Mouse (Mus musculus) adipocyte (in vitro differentiated cells): Measurements from ENCODE around the gene Rgl2.
"Not testable (repeated sequence)": the region's sequence is repeated elsewhere in the genome, so short reads cannot be mapped to it uniquely, and the experiment has no call there.

Source experiments
- DNase-seq: peaks from one replicate; pipeline ENCODE4 v3.0.0-alpha.2; 2016; ENCODE audit warnings: low spot score

Rgl2 gene

GRCm38 (mm10) chr17:33948090-33948904 is 19.0 kb downstream of the Rgl2 start:
- DNase-seq = no peak

DNA sequence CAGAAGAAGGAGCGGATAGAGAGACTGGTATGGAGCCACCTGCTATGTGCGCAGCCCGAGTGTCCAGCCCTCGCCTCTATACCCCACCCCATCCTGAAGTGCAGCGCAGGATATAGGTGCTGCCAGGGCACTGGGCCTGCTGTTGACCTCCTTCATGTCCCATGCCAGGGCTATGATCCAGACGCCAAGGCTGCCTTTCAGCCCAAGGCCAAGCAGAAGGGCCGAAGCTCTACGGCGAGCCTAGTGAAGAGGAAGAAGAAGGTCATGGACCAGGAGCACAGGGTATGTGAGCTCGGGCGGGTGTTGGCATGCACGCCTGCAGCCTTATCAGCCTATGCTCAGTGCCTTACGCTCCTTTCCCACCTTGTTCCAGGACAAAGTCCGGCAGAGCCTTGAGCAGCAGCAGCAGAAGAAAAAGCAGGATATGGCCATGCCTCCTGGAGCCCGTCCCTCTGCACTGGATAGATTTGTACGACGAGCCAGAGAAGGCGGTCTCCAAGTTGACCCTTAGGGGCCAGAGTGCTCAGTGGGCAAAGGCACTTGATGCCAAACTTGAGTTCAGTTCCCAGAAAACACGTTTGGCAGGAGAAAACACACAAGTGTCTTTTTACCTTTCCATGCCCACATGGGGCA is 19.7 kb downstream of the Rgl2 start:
- DNase-seq = no peak

- no peak for DNase-seq
These were observed 20.8 kb downstream of the Rgl2 start for GRCm38 (mm10) chr17:33950131-33950625.

DNA sequence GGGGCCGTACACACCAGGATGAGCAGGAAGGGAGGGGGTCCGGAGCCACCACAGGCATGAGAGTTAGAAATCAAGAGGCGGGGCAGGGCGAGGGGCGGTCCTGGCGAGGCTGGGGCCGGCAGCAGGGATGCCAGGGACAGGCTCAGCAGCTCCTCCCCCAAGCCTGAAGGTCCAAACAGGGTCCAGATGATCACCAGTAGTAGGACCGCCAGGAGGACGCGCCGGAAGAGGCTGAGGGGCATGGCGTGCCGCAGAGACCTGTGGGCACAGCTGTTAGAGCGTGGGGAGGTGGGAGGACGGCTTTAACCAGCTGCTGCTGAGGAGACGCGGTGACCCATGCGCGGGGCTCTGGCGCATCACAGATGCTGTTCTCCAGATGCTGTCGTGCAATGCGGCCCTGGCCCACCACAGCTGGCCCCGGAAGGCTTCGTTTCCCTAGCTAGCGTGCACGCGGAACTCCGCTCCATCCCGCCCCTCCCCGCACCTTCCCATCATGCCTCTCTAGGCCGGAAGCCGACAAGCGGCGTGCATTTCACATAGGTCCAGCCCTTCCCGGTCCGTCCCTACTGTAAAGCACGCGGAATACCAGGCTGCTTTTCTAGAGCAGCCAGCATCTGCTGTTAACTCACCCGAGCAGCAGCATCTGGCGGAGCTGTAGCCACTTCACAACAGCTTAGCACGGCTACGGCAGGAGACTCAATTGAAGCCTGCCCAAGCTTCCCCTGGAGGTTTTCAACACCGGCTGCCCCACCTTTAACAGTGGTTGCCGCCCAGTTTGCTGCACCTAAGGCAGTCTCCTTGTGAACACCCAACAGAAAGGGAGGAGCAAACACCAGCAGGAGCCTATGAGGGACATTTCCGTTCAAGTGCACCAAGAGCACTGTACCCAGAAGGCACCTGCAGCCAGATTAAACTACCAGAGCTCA is 21.9 kb downstream of the Rgl2 start, which contains the start of gene B3galt4:
Gene B3galt4 (minus strand): TSS at position 468 of the 926 bp plus-strand sequence.
- peak; percentile 93 for DNase-seq

GRCm38 (mm10) chr17:33952015-33952414 is 22.7 kb downstream of the Rgl2 start:
- DNase-seq = not testable (repeated sequence)

- DNase-seq = no peak
These were observed 23.5 kb downstream of the Rgl2 start for GRCm38 (mm10) chr17:33952879-33953278.

DNA sequence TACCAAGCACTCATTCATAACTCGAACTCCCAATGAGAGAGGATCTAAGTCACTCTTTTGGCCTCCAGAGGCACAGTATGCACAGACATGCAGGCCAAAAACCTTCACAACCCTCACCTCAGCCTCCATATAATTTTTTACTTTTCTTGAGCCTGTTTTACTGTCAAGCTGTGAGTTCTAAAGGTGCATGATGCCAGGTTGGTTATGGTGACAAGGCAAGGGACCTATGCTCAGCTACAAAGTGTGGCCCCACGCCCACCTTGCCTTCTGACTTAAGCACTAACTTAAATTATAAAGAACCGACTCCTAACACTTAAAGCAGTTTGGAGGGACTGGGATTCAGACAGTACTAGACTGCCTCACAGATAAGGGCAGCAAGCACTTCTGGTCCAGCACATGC is 24.0 kb downstream of the Rgl2 start:
- no peak for DNase-seq

- no peak for DNase-seq
These were observed 24.7 kb downstream of the Rgl2 start for GRCm38 (mm10) chr17:33953961-33954565.

GRCm38 (mm10) chr17:33954646-33955554 is 25.6 kb downstream of the Rgl2 start:
- DNase-seq = peak; percentile 62

DNA sequence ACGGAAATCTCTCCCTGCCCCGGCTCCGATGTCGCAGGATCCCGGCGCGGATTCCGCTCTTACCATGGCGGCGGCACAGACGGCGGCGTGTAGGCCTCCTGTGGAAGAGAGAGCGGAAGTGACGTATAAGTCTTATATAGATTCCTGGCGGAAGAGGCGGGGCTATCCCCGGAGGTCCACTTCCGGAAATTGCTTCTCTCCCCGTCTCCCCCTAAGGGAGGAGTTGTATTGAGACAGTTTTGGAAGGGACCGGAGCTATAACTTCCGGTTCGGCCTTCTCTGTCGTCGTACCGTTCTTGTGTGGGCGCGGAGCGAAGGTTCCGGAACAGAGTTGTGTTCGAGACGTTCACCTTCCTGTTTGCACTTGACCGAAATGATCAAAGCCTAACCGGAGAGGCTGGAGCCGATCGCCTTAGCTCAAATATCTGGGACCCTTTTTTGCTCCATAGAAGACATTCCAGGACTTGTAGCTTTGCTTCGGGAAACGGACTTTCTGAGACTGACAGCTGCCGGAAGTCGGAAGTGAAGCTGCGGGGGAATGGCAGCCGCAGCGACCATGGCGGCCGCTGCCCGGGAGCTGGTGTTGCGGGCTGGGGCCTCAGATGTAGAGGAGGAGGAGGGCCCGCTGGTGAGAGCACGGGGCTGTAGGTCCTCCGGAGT is 26.3 kb downstream of the Rgl2 start, which contains the start of the genes Vps52 and Rps18:
Gene Vps52 (plus strand): TSS at position 258 of the 660 bp plus-strand sequence.
Gene Rps18 (minus strand): TSS at position 447 of the 660 bp plus-strand sequence.
- peak; percentile 97 for DNase-seq

GRCm38 (mm10) chr17:33956336-33956735 is 27.0 kb downstream of the Rgl2 start:
- DNase-seq = no peak

DNA sequence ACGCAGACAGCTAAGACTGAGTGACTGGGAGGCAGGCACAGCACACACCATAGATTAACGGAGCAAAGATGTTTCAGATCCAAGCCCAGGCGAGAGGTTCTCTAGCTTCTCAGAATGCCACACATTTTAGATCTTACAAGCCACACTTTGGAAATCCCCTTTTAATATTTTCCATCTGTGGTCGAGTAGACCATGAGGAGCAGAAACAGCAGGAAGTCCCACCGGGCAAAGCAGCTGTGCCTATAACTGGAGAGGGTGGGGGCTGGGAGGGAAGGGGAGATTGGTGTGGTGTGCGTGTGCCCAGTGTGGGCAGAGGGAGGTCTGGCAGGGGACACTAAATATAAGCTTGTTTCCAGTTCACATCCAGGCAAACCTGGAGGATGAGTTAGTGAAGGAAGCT is 28.1 kb downstream of the Rgl2 start:
- DNase-seq = no peak

GRCm38 (mm10) chr17:33958451-33958850 is 29.1 kb downstream of the Rgl2 start:
- no peak for DNase-seq

DNA sequence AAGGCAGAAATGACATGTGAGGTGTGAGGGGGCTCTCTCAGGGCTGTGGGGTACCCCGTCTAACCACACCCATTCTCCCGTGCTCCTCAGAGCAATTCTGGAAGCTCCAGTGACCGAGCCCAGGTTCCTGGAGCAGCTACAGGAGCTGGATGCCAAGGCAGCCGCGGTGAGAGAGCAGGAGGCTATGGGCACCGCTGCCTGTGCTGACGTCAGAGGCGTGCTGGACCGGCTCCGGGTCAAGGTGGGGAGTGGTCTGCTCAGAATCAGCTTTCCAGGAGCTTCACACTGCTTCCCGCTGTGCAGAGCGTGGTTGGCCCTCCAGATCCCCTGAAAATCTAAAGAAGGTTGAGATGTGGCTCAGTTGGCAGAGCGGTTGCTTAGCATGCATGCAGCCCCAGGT is 29.8 kb downstream of the Rgl2 start:
- DNase-seq = no peak

GRCm38 (mm10) chr17:33959948-33960347 is 30.6 kb downstream of the Rgl2 start:
- no peak for DNase-seq

DNA sequence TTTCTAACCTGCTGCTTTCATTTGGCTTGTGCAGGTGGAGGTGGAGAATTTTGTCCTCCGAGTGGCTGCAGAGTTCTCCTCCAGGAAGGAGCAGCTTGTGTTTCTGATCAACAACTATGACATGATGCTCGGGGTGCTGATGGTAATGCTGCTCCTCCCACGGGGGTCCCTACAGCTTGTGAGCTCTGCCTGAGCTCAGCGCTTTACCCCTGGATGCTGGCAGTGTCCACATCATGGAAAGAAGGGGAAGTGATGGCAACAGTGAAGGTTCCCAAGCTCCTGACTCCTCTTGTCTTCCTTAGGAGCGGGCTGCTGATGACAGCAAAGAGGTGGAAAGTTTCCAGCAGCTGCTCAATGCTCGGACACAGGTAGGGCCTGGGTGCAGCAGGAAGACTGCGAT is 33.5 kb downstream of the Rgl2 start:
- no peak for DNase-seq

GRCm38 (mm10) chr17:33965082-33965845 is 35.9 kb downstream of the Rgl2 start:
- no peak for DNase-seq

GRCm38 (mm10) chr17:33965846-33966550 is 36.7 kb downstream of the Rgl2 start:
- no peak for DNase-seq
